Mouse (Mus musculus) neural tube, embryonic 14.5 days (tissue): Measurements from ENCODE around the gene Ankrd23. TPM values are rescaled to one million over a fixed set of nuclear protein-coding genes. Genes with fewer than 3 reads are reported as not detected.

Source experiments
- ATAC-seq: fragments of 200-750 bp; cut with Nextera tagmentation; 2 replicates; pipeline ENCODE4 v1.8.0; 2017; ENCODE audit warnings: low read depth, mild to moderate bottlenecking, moderate TSS enrichment, moderate library complexity
- H3K27ac ChIP-seq: fragments of 300-500 bp; sonication (generic); 2 replicates; pipeline ENCODE4 v1.5.1; 2014; ENCODE audit warnings: low read depth, mild to moderate bottlenecking, control low read depth, low read length, moderate library complexity, mixed read lengths
- H3K27me3 ChIP-seq: fragments of 300-500 bp; sonication (generic); 2 replicates; pipeline ENCODE4 v1.6.1; 2014; ENCODE audit warnings: low read length; ENCODE audit not compliant: control insufficient read depth, insufficient read depth
- H3K36me3 ChIP-seq: fragments of 300-500 bp; sonication (generic); 2 replicates; pipeline ENCODE4 v1.6.1; 2014; ENCODE audit warnings: low read length, mixed read lengths; ENCODE audit not compliant: control insufficient read depth, insufficient read depth
- H3K4me1 ChIP-seq: fragments of 300-500 bp; sonication (generic); 2 replicates; pipeline ENCODE4 v1.6.1; 2014; ENCODE audit warnings: low read length; ENCODE audit not compliant: control insufficient read depth, insufficient read depth
- H3K4me2 ChIP-seq: fragments of 300-500 bp; sonication (generic); 2 replicates; pipeline ENCODE4 v1.6.1; 2014; ENCODE audit warnings: mild to moderate bottlenecking, low read depth, low read length, control low read depth
- H3K4me3 ChIP-seq: fragments of 300-500 bp; sonication (generic); 2 replicates; pipeline ENCODE4 v1.5.1; 2014; ENCODE audit warnings: low read depth, low read length, control low read depth, mixed read lengths
- H3K9ac ChIP-seq: fragments of 300-500 bp; sonication (generic); replicated peaks from 2 replicates; pipeline ENCODE4 v1.6.1; 2014; ENCODE audit warnings: low read depth, mild to moderate bottlenecking, control low read depth, low read length, mixed read lengths
- H3K9me3 ChIP-seq: fragments of 300-500 bp; sonication (generic); 2 replicates; pipeline ENCODE4 v1.6.1; 2016; ENCODE audit warnings: low read length; ENCODE audit not compliant: control insufficient read depth
- WGBS: fragments of 180-500 bp; shearing (Covaris S2); extraction: QIAGEN DNeasy Blood & Tissue Kit; methylation state at CpG from one replicate; pipeline ENCODE4 v1.1.7; 2014; 5-methylcytosine and 5-hydroxymethylcytosine counted together
- polyA plus RNA-seq: library from polyadenylated mRNA; unstranded; fragments of >200 nt; fragmentation: Nextera tagmentation; extraction: Ambion mirVana; gene quantifications from 2 replicates; pipeline ENCODE4 v1.2.1, GENCODE M21; 2014

The Ankrd23 gene
- polyA plus RNA-seq, 1 experiment from 2014 or later, result 14.9 TPM

- H3K4me3 ChIP-seq, result no peak overlapping the region
- H3K36me3 ChIP-seq, result peaks cover 5% of the 10 kb centered on the region
- H3K27me3 ChIP-seq, result no peaks in the 10 kb centered on the region
- H3K27ac ChIP-seq, result no peak overlapping the region
- no peak for ATAC-seq
- H3K4me2 ChIP-seq, result no peak overlapping the region
- WGBS, result 88% methylated on average over 16 of the region's 16 CpGs
- no peak overlapping the region for H3K9ac ChIP-seq
- peaks cover 6% of the 10 kb centered on the region; the same call in 1 of the 2 replicates for H3K4me1 ChIP-seq
- H3K9me3 ChIP-seq, result no peaks in the 10 kb centered on the region
Observed at GRCm38 (mm10) chr1:36541844-36542243, 5.2 kb upstream of the Ankrd23 start.

GRCm38 (mm10) chr1:36540807-36541206 lies 4.1 kb upstream of the Ankrd23 start:
- no peaks in the 10 kb centered on the region for H3K27me3 ChIP-seq
- WGBS, result 91% methylated on average over 12 of the region's 12 CpGs
- no peaks in the 10 kb centered on the region for H3K4me1 ChIP-seq
- no peak overlapping the region for H3K4me3 ChIP-seq
- peaks cover 5% of the 10 kb centered on the region for H3K36me3 ChIP-seq
- no peak for ATAC-seq
- H3K9ac ChIP-seq, result no peak overlapping the region
- no peaks in the 10 kb centered on the region for H3K9me3 ChIP-seq
- H3K27ac ChIP-seq, result no peak overlapping the region
- no peak overlapping the region for H3K4me2 ChIP-seq

GRCm38 (mm10) chr1:36540132-36540531 lies 3.4 kb upstream of the Ankrd23 start:
- H3K4me1 ChIP-seq, result no peaks in the 10 kb centered on the region
- WGBS, result 94% methylated on average over 11 of the region's 11 CpGs

GRCm38 (mm10) chr1:36539186-36539585 lies 2.5 kb upstream of the Ankrd23 start, which contains the start of gene Gm42417:
TSS of gene Gm42417 (minus strand) at chr1:36539429.
- no peak within 1 kb of the TSS for H3K4me2 ChIP-seq
- H3K9me3 ChIP-seq, result no peaks in the 10 kb centered on the region
- WGBS, result 67% methylated on average over 9 of the region's 9 CpGs
- no peaks in the 10 kb centered on the region for H3K27me3 ChIP-seq
- peaks cover 5% of the 10 kb centered on the region for H3K36me3 ChIP-seq
- H3K9ac ChIP-seq, result no peak within 1 kb of the TSS
- no peak for ATAC-seq
- no peak within 1 kb of the TSS for H3K4me3 ChIP-seq
- no peaks in the 10 kb centered on the region for H3K4me1 ChIP-seq
- no peak within 1 kb of the TSS for H3K27ac ChIP-seq

More at GRCm38 (mm10) chr1:36540132-36540531, 3.4 kb upstream of the Ankrd23 start:
- H3K9me3 ChIP-seq, result no peaks in the 10 kb centered on the region
- no peak for ATAC-seq
- H3K27me3 ChIP-seq, result no peaks in the 10 kb centered on the region
- peaks cover 5% of the 10 kb centered on the region for H3K36me3 ChIP-seq
- no peak overlapping the region for H3K4me3 ChIP-seq
- no peak overlapping the region for H3K9ac ChIP-seq
- no peak overlapping the region for H3K4me2 ChIP-seq
- H3K27ac ChIP-seq, result no peak overlapping the region

- H3K27me3 ChIP-seq, result no peaks in the 10 kb centered on the region
- H3K27ac ChIP-seq, result no peak overlapping the region
- H3K36me3 ChIP-seq, result peaks cover 5% of the 10 kb centered on the region
- no peaks in the 10 kb centered on the region for H3K9me3 ChIP-seq
- no peaks in the 10 kb centered on the region for H3K4me1 ChIP-seq
- 81% methylated on average over 4 of the region's 4 CpGs for WGBS
- no peak for ATAC-seq
- no peak overlapping the region for H3K4me2 ChIP-seq
- H3K9ac ChIP-seq, result no peak overlapping the region
- H3K4me3 ChIP-seq, result no peak overlapping the region
Observed at GRCm38 (mm10) chr1:36538727-36539126, 2.0 kb upstream of the Ankrd23 start.

GRCm38 (mm10) chr1:36536397-36536728 lies 320 bp downstream of the Ankrd23 start:
- Histone ChIP-seq H3K4me1 (no peaks in the 10 kb centered on the region), H3K9me3 (no peaks in the 10 kb centered on the region), H3K9ac (no peak overlapping the region), H3K36me3 (peaks cover 3% of the 10 kb centered on the region), H3K4me3 (no peak overlapping the region), H3K27me3 (no peaks in the 10 kb centered on the region), H3K27ac (no peak overlapping the region), H3K4me2 (no peak overlapping the region)
- no peak for ATAC-seq
- 92% methylated on average over 8 of the region's 8 CpGs for WGBS

- no peak overlapping the region for H3K4me2 ChIP-seq
- H3K9ac ChIP-seq, result no peak overlapping the region
- no peaks in the 10 kb centered on the region for H3K9me3 ChIP-seq
- H3K4me1 ChIP-seq, result no peaks in the 10 kb centered on the region
- ATAC-seq, result no peak
- 87% methylated on average over 11 of the region's 11 CpGs for WGBS
- H3K4me3 ChIP-seq, result no peak overlapping the region
- H3K27ac ChIP-seq, result no peak overlapping the region
- no peaks in the 10 kb centered on the region for H3K27me3 ChIP-seq
- peaks cover 3% of the 10 kb centered on the region for H3K36me3 ChIP-seq
Observed at GRCm38 (mm10) chr1:36535477-36536396, 946 bp downstream of the Ankrd23 start.

- ATAC-seq, result no peak
- no peaks in the 10 kb centered on the region for H3K4me1 ChIP-seq
- no peaks in the 10 kb centered on the region for H3K9me3 ChIP-seq
- H3K36me3 ChIP-seq, result 0 out of 2 replicates have a peak, but pooled peaks cover 3% of the 10 kb centered on the region
- H3K4me3 ChIP-seq, result no peak overlapping the region
- no peak overlapping the region for H3K4me2 ChIP-seq
- H3K9ac ChIP-seq, result no peak overlapping the region
- H3K27me3 ChIP-seq, result no peaks in the 10 kb centered on the region
- no peak overlapping the region for H3K27ac ChIP-seq
- 91% methylated on average over 6 of the region's 6 CpGs for WGBS
Observed at GRCm38 (mm10) chr1:36534595-36535058, 2.1 kb downstream of the Ankrd23 start.

- 85% methylated on average over 6 of the region's 6 CpGs for WGBS
- Histone ChIP-seq H3K9me3 (no peaks in the 10 kb centered on the region), H3K36me3 (no peaks in the 10 kb centered on the region), H3K4me1 (no peaks in the 10 kb centered on the region), H3K27ac (no peak overlapping the region), H3K4me2 (no peak overlapping the region), H3K4me3 (no peak overlapping the region), H3K27me3 (no peaks in the 10 kb centered on the region), H3K9ac (no peak overlapping the region)
- no peak for ATAC-seq
Observed at GRCm38 (mm10) chr1:36533546-36533945, 3.1 kb downstream of the Ankrd23 start.
